Mouse (Mus musculus) midbrain, embryonic 16.5 days (tissue): ENCODE measurements around the gene Phldb3. TPM values are rescaled to one million over a fixed set of nuclear protein-coding genes. Genes with fewer than 3 reads are reported as not detected.
A peak's percentile ranks its signal among the peaks of the same experiment; 100 is the strongest.

Experiments used
- ATAC-seq: fragments of 200-750 bp; cut with Nextera tagmentation; 2 replicates; pipeline ENCODE4 v1.8.0; 2017; ENCODE audit warnings: moderate TSS enrichment
- H3K27ac ChIP-seq: fragments of 300-500 bp; sonication (generic); 2 replicates; pipeline ENCODE4 v1.5.1; 2014; ENCODE audit warnings: mild to moderate bottlenecking, low read length, mixed read lengths
- H3K27me3 ChIP-seq: fragments of 300-500 bp; sonication (generic); 2 replicates; pipeline ENCODE4 v1.6.1; 2014; ENCODE audit warnings: low read depth, low read length, mixed read lengths; ENCODE audit not compliant: control insufficient read depth, insufficient read depth
- H3K36me3 ChIP-seq: fragments of 300-500 bp; sonication (generic); 2 replicates; pipeline ENCODE4 v1.6.1; 2014; ENCODE audit warnings: mild to moderate bottlenecking, low read length, moderate library complexity, mixed read lengths; ENCODE audit not compliant: control insufficient read depth, insufficient read depth
- H3K4me1 ChIP-seq: fragments of 300-500 bp; sonication (generic); 2 replicates; pipeline ENCODE4 v1.6.1; 2014; ENCODE audit warnings: mild to moderate bottlenecking, low read length, mixed read lengths; ENCODE audit not compliant: control insufficient read depth, insufficient read depth
- H3K4me2 ChIP-seq: fragments of 300-500 bp; sonication (generic); 2 replicates; pipeline ENCODE4 v1.6.1; 2014; ENCODE audit warnings: mild to moderate bottlenecking, low read length, mixed read lengths
- H3K4me3 ChIP-seq: fragments of 300-500 bp; sonication (generic); 2 replicates; pipeline ENCODE4 v1.5.1; 2014; ENCODE audit warnings: low read depth, mild to moderate bottlenecking, low read length, moderate library complexity, mixed read lengths
- H3K9ac ChIP-seq: fragments of 300-500 bp; sonication (generic); 2 replicates; pipeline ENCODE4 v1.6.1; 2014; ENCODE audit warnings: low read depth, low read length, mixed read lengths
- H3K9me3 ChIP-seq: fragments of 300-500 bp; sonication (generic); replicated peaks from 2 replicates; pipeline ENCODE4 v1.6.1; 2014; ENCODE audit warnings: mild to moderate bottlenecking, low read length, mixed read lengths; ENCODE audit not compliant: control insufficient read depth, poor library complexity, severe bottlenecking
- WGBS: fragments of 180-500 bp; shearing (Covaris S2); extraction: QIAGEN DNeasy Blood & Tissue Kit; methylation state at CpG from one replicate; pipeline ENCODE4 v1.1.7; 2014; 5-methylcytosine and 5-hydroxymethylcytosine counted together
- polyA plus RNA-seq: library from polyadenylated mRNA; unstranded; fragments of >200 nt; fragmentation: Nextera tagmentation; extraction: Ambion mirVana; gene quantifications from 2 replicates; pipeline ENCODE4 v1.2.1, GENCODE M21; 2015

Gene Phldb3
- polyA plus RNA-seq, 1 experiment from 2014 or later: not detected

GRCm38 (mm10) chr7:24661118-24661904 lies 50.7 kb downstream of the Phldb3 start:
- WGBS: 81% methylated on average over 17 of the region's 17 CpGs
- H3K4me3 ChIP-seq: no peak overlapping the region
- no peaks in the 10 kb centered on the region for H3K27me3 ChIP-seq
- H3K27ac ChIP-seq: no peak overlapping the region
- no peak overlapping the region for H3K9ac ChIP-seq
- no peaks in the 10 kb centered on the region for H3K4me1 ChIP-seq
- no peak overlapping the region for H3K4me2 ChIP-seq
- H3K9me3 ChIP-seq: no peaks in the 10 kb centered on the region
- H3K36me3 ChIP-seq: no peaks in the 10 kb centered on the region
- ATAC-seq: no peak

- WGBS: 15% methylated on average over 8 of the region's 8 CpGs
- H3K4me3 ChIP-seq: no peak overlapping the region
- no peak overlapping the region for H3K27ac ChIP-seq
- no peaks in the 10 kb centered on the region for H3K36me3 ChIP-seq
- H3K4me1 ChIP-seq: no peaks in the 10 kb centered on the region
- H3K9ac ChIP-seq: no peak overlapping the region
- no peak overlapping the region for H3K4me2 ChIP-seq
- H3K27me3 ChIP-seq: no peaks in the 10 kb centered on the region
- no peaks in the 10 kb centered on the region for H3K9me3 ChIP-seq
- peak; percentile 73 for ATAC-seq
Observed at GRCm38 (mm10) chr7:24662575-24662974, 52.0 kb downstream of the Phldb3 start.

- Histone ChIP-seq H3K27me3 (no peaks in the 10 kb centered on the region), H3K4me3 (no peak overlapping the region), H3K27ac (no peak overlapping the region), H3K36me3 (no peaks in the 10 kb centered on the region), H3K4me2 (no peak overlapping the region), H3K4me1 (no peaks in the 10 kb centered on the region), H3K9me3 (no peaks in the 10 kb centered on the region), H3K9ac (no peak overlapping the region)
- 29% methylated on average over 8 of the region's 8 CpGs for WGBS
- ATAC-seq: no peak
Observed at GRCm38 (mm10) chr7:24664301-24664700, 53.7 kb downstream of the Phldb3 start.

GRCm38 (mm10) chr7:24664959-24665358 lies 54.4 kb downstream of the Phldb3 start:
- H3K4me1 ChIP-seq: no peaks in the 10 kb centered on the region
- no peaks in the 10 kb centered on the region for H3K9me3 ChIP-seq
- no peak overlapping the region for H3K4me2 ChIP-seq
- H3K9ac ChIP-seq: no peak overlapping the region
- ATAC-seq: no peak
- 68% methylated on average over 9 of the region's 9 CpGs for WGBS
- no peak overlapping the region for H3K27ac ChIP-seq
- no peak overlapping the region for H3K4me3 ChIP-seq
- H3K36me3 ChIP-seq: no peaks in the 10 kb centered on the region
- no peaks in the 10 kb centered on the region for H3K27me3 ChIP-seq

GRCm38 (mm10) chr7:24671944-24672439 lies 61.4 kb downstream of the Phldb3 start:
- 92% methylated on average over 23 of the region's 23 CpGs for WGBS
- ATAC-seq: no peak
- H3K4me1 ChIP-seq: no peaks in the 10 kb centered on the region
- no peaks in the 10 kb centered on the region for H3K9me3 ChIP-seq
- H3K36me3 ChIP-seq: no peaks in the 10 kb centered on the region
- no peak overlapping the region for H3K27ac ChIP-seq
- H3K4me2 ChIP-seq: no peak overlapping the region
- H3K9ac ChIP-seq: no peak overlapping the region
- no peak overlapping the region for H3K4me3 ChIP-seq
- no peaks in the 10 kb centered on the region for H3K27me3 ChIP-seq

GRCm38 (mm10) chr7:24676575-24676974 lies 66.0 kb downstream of the Phldb3 start, which contains the start of gene Tex101:
Gene Tex101, minus strand, starts transcription at chr7:24676675.
- 89% methylated on average over 9 of the region's 9 CpGs for WGBS
- no peaks in the 10 kb centered on the region for H3K4me1 ChIP-seq
- H3K9me3 ChIP-seq: no peaks in the 10 kb centered on the region
- no peak within 1 kb of the TSS for H3K9ac ChIP-seq
- H3K4me3 ChIP-seq: no peak within 1 kb of the TSS
- no peak within 1 kb of the TSS for H3K27ac ChIP-seq
- H3K27me3 ChIP-seq: no peaks in the 10 kb centered on the region
- no peak within 1 kb of the TSS for H3K4me2 ChIP-seq
- no peaks in the 10 kb centered on the region for H3K36me3 ChIP-seq
- ATAC-seq: no peak

Other genes with a start within 250 kb of the Phldb3 start
- 0.81 and 0.84 TPM in 2 replicates for gene Kcnn4, start 240.5 kb upstream of the Phldb3 start, polyA plus RNA-seq
- 38.3 and 39.4 TPM in 2 replicates for gene Smg9, start 211.1 kb upstream of the Phldb3 start, polyA plus RNA-seq
- not detected in 2 replicates for gene Irgc1, start 158.5 kb upstream of the Phldb3 start, polyA plus RNA-seq
- gene Plaur, start 148.3 kb upstream of the Phldb3 start, polyA plus RNA-seq: 1.6 and 1.8 TPM in 2 replicates
- gene Cadm4, start 128.7 kb upstream of the Phldb3 start, polyA plus RNA-seq: 63.2 and 75.3 TPM in 2 replicates
- gene Zfp428, start 103.8 kb upstream of the Phldb3 start, polyA plus RNA-seq: 298 and 327 TPM in 2 replicates
- 1.6 and 1.7 TPM in 2 replicates for gene AC161166.1, start 98.3 kb upstream of the Phldb3 start, polyA plus RNA-seq
- 26.3 and 26.9 TPM in 2 replicates for gene Irgq, start 80.1 kb upstream of the Phldb3 start, polyA plus RNA-seq
- gene Pinlyp, start 64.6 kb upstream of the Phldb3 start, polyA plus RNA-seq: not detected in 2 replicates
- gene Xrcc1, start 64.5 kb upstream of the Phldb3 start, polyA plus RNA-seq: 66.1 and 66.9 TPM in 2 replicates
- gene Ethe1, start 23.2 kb upstream of the Phldb3 start, polyA plus RNA-seq: 26.5 and 30.7 TPM in 2 replicates
- gene Zfp575, start 23.1 kb upstream of the Phldb3 start, polyA plus RNA-seq: 18.2 and 20.9 TPM in 2 replicates
- gene Lypd3, start 25.8 kb downstream of the Phldb3 start, polyA plus RNA-seq: 0.36 and 0.45 TPM in 2 replicates
- not detected in 2 replicates for gene Tex101, start 65.9 kb downstream of the Phldb3 start, polyA plus RNA-seq
- gene BC049730, start 98.5 kb downstream of the Phldb3 start, polyA plus RNA-seq: not detected in 2 replicates
- gene Gm4763, start 116.1 kb downstream of the Phldb3 start, polyA plus RNA-seq: not detected in 2 replicates
- 0.46 and 0.62 TPM in 2 replicates for gene Cd177, start 149.5 kb downstream of the Phldb3 start, polyA plus RNA-seq
- 0.24 and 0.25 TPM in 2 replicates for gene Ceacam10, start 166.4 kb downstream of the Phldb3 start, polyA plus RNA-seq